9 mouse cellular contexts compared by ENCODE assay signal in the genomic region with DNA sequence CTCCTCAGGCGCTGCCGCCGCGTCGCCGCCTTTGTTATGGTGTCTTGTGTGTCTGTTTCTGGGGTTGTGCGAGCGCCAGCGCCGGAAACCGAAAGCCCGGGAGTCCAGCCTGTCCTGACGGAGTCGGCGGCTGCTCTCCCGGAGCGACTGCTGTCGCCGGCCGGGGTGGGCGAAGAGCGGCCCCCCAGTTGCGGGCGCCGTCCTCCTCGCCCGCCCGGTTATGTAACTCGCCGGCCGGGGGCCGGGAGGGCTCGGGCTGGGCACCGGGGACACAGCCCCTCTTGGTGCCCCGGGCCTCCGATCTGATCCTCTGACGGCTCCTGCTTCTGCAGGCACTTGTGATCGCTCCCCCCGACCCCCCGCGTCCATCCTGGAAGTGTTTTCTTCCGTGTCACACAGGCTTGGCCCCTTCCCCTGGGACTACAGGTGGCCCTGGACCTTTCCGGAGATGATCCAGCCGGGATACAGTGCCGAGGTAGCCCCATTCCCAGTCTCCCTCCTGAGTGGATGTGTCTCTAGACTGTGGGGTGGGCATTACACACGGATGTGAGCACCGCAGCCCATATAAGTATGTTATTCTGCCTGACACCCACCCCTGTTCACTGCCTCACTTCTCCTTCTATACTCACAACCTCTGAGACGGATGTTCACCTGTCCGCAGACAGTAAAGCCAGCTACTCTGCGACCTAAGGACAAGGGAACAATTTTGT. TPM values are rescaled to one million over a fixed set of nuclear protein-coding genes. Genes with fewer than 3 reads are reported as not detected.
DNase-seq lines count a peak whose midpoint lies in the region; ATAC-seq and TF ChIP-seq lines count a peak whose summit lies in the region.
"Had no signal": no experiment of that assay in that cellular context is flagged by ENCODE, and none has a peak within 500 bp of the region (broad histone marks: within the 10 kb centered on the region; RNA-seq: fewer than 3 reads in every experiment).

No protein-coding gene starts in this region.

- ATAC-seq in heart, embryonic 11.5 days (replicated peaks; ENCODE audit: insufficient number of reproducible peaks, low FRiP score, low TSS enrichment), result peak; percentile 70
- ATAC-seq in G1E (ENCODE audit: extremely low read depth, insufficient number of reproducible peaks, low FRiP score, poor library complexity, severe bottlenecking), result no peak
- peak; percentile 72 for ATAC-seq in embryonic facial prominence, embryonic 12.5 days (ENCODE audit: insufficient number of reproducible peaks, insufficient read depth, low FRiP score, low TSS enrichment)
- peak; percentile 55 for ATAC-seq in hindbrain, embryonic 15.5 days (ENCODE audit: low FRiP score, low read depth)
- ATAC-seq in lung, embryonic 15.5 days (ENCODE audit: borderline replicate concordance, extremely low read depth, low FRiP score, low TSS enrichment), result peak; percentile 62

- DNase-seq in heart, postnatal 36 days, result no peak
- DNase-seq in G1E (ENCODE audit: low spot score), result peak; percentile 49
- DNase-seq in retina, postnatal 7 days (ENCODE audit: low read depth, low spot score), result peak; percentile 0
- DNase-seq in layer of hippocampus, adult 8-10 months (ENCODE audit: low spot score in 2 of 2), result no peak

- H3K27ac ChIP-seq in heart, embryonic 11.5 days (ENCODE audit: low read depth, low read length), result peak overlapping the region; percentile 84
- peak overlapping the region; percentile 95 for H3K27ac ChIP-seq in embryonic facial prominence, embryonic 12.5 days
- peak overlapping the region; percentile 90 for H3K27ac ChIP-seq in hindbrain, embryonic 15.5 days (replicated peaks)
- H3K27ac ChIP-seq in lung, embryonic 15.5 days, result peak overlapping the region; percentile 87

- peak overlapping the region; percentile 92 for H3K9ac ChIP-seq in heart, embryonic 11.5 days (ENCODE audit: low read depth, low read length)
- peak overlapping the region; percentile 97 for H3K9ac ChIP-seq in embryonic facial prominence, embryonic 12.5 days
- H3K9ac ChIP-seq in hindbrain, embryonic 15.5 days, result peak overlapping the region; percentile 77
- peak overlapping the region; percentile 97 for H3K9ac ChIP-seq in lung, embryonic 15.5 days

- TF ChIP-seq CTCF in G1E (IDR thresholded peaks at IDR 0.05; ENCODE audit: low read depth, low read length), result no peak

- no peaks in the 10 kb centered on the region for H3K27me3 ChIP-seq in heart, embryonic 11.5 days (ENCODE audit: control insufficient read depth, insufficient read depth, low read length)
- H3K27me3 ChIP-seq in G1E (ENCODE audit: insufficient read depth, low read length), result no peaks in the 10 kb centered on the region
- H3K27me3 ChIP-seq in embryonic facial prominence, embryonic 12.5 days, result no peaks in the 10 kb centered on the region
- H3K27me3 ChIP-seq in hindbrain, embryonic 15.5 days, result no peaks in the 10 kb centered on the region
- H3K27me3 ChIP-seq in lung, embryonic 15.5 days, result no peaks in the 10 kb centered on the region

- peak overlapping the region; percentile 80 for H3K4me3 ChIP-seq in heart, embryonic 11.5 days (ENCODE audit: low read depth, low read length)
- H3K4me3 ChIP-seq in G1E (ENCODE audit: low read depth, low read length), result peak overlapping the region; percentile 97
- peak overlapping the region; percentile 96 for H3K4me3 ChIP-seq in embryonic facial prominence, embryonic 12.5 days
- H3K4me3 ChIP-seq in hindbrain, embryonic 15.5 days, result peak overlapping the region; percentile 86
- peak overlapping the region; percentile 94 for H3K4me3 ChIP-seq in lung, embryonic 15.5 days

- intact Hi-C loops in heart, postnatal 36 days (cut with DNase I), result loop anchor here (2.0 kb wide), 1 partner anchor 41 kb away; no protein-coding TSS in a partner anchor

- H3K9me3 ChIP-seq in heart, embryonic 11.5 days (replicated peaks; ENCODE audit: control insufficient read depth, low read length), result no peaks in the 10 kb centered on the region
- no peaks in the 10 kb centered on the region for H3K9me3 ChIP-seq in G1E (replicated peaks)
- no peaks in the 10 kb centered on the region for H3K9me3 ChIP-seq in embryonic facial prominence, embryonic 12.5 days
- H3K9me3 ChIP-seq in hindbrain, embryonic 15.5 days, result no peaks in the 10 kb centered on the region
- H3K9me3 ChIP-seq in lung, embryonic 15.5 days, result no peaks in the 10 kb centered on the region

- no peaks in the 10 kb centered on the region for H3K36me3 ChIP-seq in heart, embryonic 11.5 days (ENCODE audit: control insufficient read depth, insufficient read depth, low read length)
- peaks cover 40% of the 10 kb centered on the region for H3K36me3 ChIP-seq in G1E (replicated peaks)
- H3K36me3 ChIP-seq in embryonic facial prominence, embryonic 12.5 days, result no peaks in the 10 kb centered on the region
- H3K36me3 ChIP-seq in hindbrain, embryonic 15.5 days, result no peaks in the 10 kb centered on the region
- 0 out of 2 replicates have a peak, but pooled peaks cover 6% of the 10 kb centered on the region for H3K36me3 ChIP-seq in lung, embryonic 15.5 days

- WGBS in heart, embryonic 11.5 days (ENCODE audit: insufficient replicate concordance), result 3% methylated on average over 50 of the region's 50 CpGs
- WGBS in embryonic facial prominence, embryonic 12.5 days, result 3% methylated on average over 49 of the region's 50 CpGs
- WGBS in hindbrain, embryonic 15.5 days, result 3% methylated on average over 50 of the region's 50 CpGs
- 2% methylated on average over 49 of the region's 50 CpGs for WGBS in lung, embryonic 15.5 days

- peaks cover 13% of the 10 kb centered on the region for H3K4me1 ChIP-seq in heart, embryonic 11.5 days (ENCODE audit: control insufficient read depth, insufficient read depth, low read length)
- peaks cover 43% of the 10 kb centered on the region for H3K4me1 ChIP-seq in G1E (ENCODE audit: insufficient read depth, low read depth, low read length)
- H3K4me1 ChIP-seq in embryonic facial prominence, embryonic 12.5 days, result peaks cover 25% of the 10 kb centered on the region
- H3K4me1 ChIP-seq in hindbrain, embryonic 15.5 days (replicated peaks), result peaks cover 22% of the 10 kb centered on the region
- H3K4me1 ChIP-seq in lung, embryonic 15.5 days, result peaks cover 26% of the 10 kb centered on the region

- peak overlapping the region; percentile 78 for H3K4me2 ChIP-seq in heart, embryonic 11.5 days
- H3K4me2 ChIP-seq in embryonic facial prominence, embryonic 12.5 days (replicated peaks), result peak overlapping the region; percentile 81
- H3K4me2 ChIP-seq in hindbrain, embryonic 15.5 days, result peak overlapping the region; percentile 85
- H3K4me2 ChIP-seq in lung, embryonic 15.5 days, result peak overlapping the region; percentile 72

RNA-seq across cellular contexts. Expression of a gene that starts 0.7 kb away (rescaled TPM):
- polyA plus RNA-seq in heart, embryonic 11.5 days (2014; fragmentation: Nextera tagmentation; extraction: Ambion mirVana), result 15.2 and 17.8 TPM in 2 replicates
- total RNA-seq in heart, postnatal 36 days (2021), result 1 to 10 TPM; 2.8 to 3.6 TPM
- 37.2 and 38.6 TPM in 2 replicates for total RNA-seq in G1E (2014; fragmentation: Nextera tagmentation)
- total RNA-seq in G1E (2017), result 33.6 and 37.3 TPM in 2 replicates
- 0.51 and 0.77 TPM in 2 replicates for polyA plus RNA-seq in G1E (2012)
- 22.6 and 24.2 TPM in 2 replicates for polyA plus RNA-seq in embryonic facial prominence, embryonic 12.5 days (2016; fragmentation: Nextera tagmentation; extraction: Ambion mirVana)
- 8.9 and 9.5 TPM in 2 replicates for polyA plus RNA-seq in hindbrain, embryonic 15.5 days (2015; fragmentation: Nextera tagmentation; extraction: Ambion mirVana)
- polyA plus RNA-seq in lung, embryonic 15.5 days (2015; fragmentation: Nextera tagmentation; extraction: Ambion mirVana), result 20.5 and 21.4 TPM in 2 replicates
- 1 to 10 TPM; 2.7 to 4.6 (median 3.6) TPM for total RNA-seq in layer of hippocampus, adult 8-10 months (2022)

RNA-seq across cellular contexts. Expression of a gene that starts 55.2 kb away (rescaled TPM):
- 0.34 and 0.42 TPM in 2 replicates for polyA plus RNA-seq in heart, embryonic 11.5 days (2014; fragmentation: Nextera tagmentation; extraction: Ambion mirVana)
- total RNA-seq in heart, postnatal 36 days (2021), result not detected
- total RNA-seq in G1E (2014; fragmentation: Nextera tagmentation), result not detected in 2 replicates
- 0.11 and 0.12 TPM in 2 replicates for total RNA-seq in G1E (2017)
- polyA plus RNA-seq in G1E (2012), result not detected in 2 replicates
- 0.15 and 0.38 TPM in 2 replicates for polyA plus RNA-seq in embryonic facial prominence, embryonic 12.5 days (2016; fragmentation: Nextera tagmentation; extraction: Ambion mirVana)
- 0.10 TPM in 1 of 2 replicates, not detected in the other for polyA plus RNA-seq in hindbrain, embryonic 15.5 days (2015; fragmentation: Nextera tagmentation; extraction: Ambion mirVana)
- polyA plus RNA-seq in lung, embryonic 15.5 days (2015; fragmentation: Nextera tagmentation; extraction: Ambion mirVana), result 0.20 and 0.29 TPM in 2 replicates
- not detected for total RNA-seq in layer of hippocampus, adult 8-10 months (2022)
- total RNA-seq: left cerebral cortex, postnatal 10 days had no signal

Comparison
In these comparisons a context has a peak if more than half of its experiments do, and no peak if none do; other contexts are left out.
1. DNase-seq: peak in G1E (single experiment) and retina, postnatal 7 days (single experiment); none in heart, postnatal 36 days (0 of 2) and layer of hippocampus, adult 8-10 months (0 of 2).
2. Peak in every context shown above with its lines, with median percentiles within 50 percentile points of each other: H3K27ac ChIP-seq, H3K4me2 ChIP-seq, H3K4me3 ChIP-seq and H3K9ac ChIP-seq.